Mouse (Mus musculus) heart, postnatal 14 days (tissue): Measurements from ENCODE around the gene Kcmf1. TPM values are rescaled to one million over a fixed set of nuclear protein-coding genes. Genes with fewer than 3 reads are reported as not detected.

ENCODE experiments used
- DNase-seq, 2 experiments: peaks; one replicate each; pipeline ENCODE4 v3.0.0; 2021 to 2022
- intact Hi-C: fragments of 180-260 bp; cut with DNase I; formaldehyde crosslinking; loops from one replicate; pipeline ENCODE4 v1.15.1; 2025
- long read RNA-seq, 2 experiments: library from polyadenylated mRNA; stranded (forward); transcript quantifications; one replicate each; pipeline ENCODE4 v2.0.0; 2021
- total RNA-seq, 2 experiments: library from RNA; stranded (reverse); gene quantifications; 2 replicates each; pipeline ENCODE4 v1.2.3; 2021

Gene Kcmf1
- 10 to 100 TPM; 84.8 to 85.3 TPM for total RNA-seq
- long read RNA-seq, experiment 1, transcript Kcmf1-201 (7 exons, 3,251 nt): major isoform, 117 of 137 reads
- long read RNA-seq, experiment 1, partial matches to known transcripts: 1 of 137 reads
- long read RNA-seq, experiment 1, other reads (novel, unspliced or antisense): 15 of 137 reads
- long read RNA-seq, experiment 2, transcript Kcmf1-201 (7 exons, 3,251 nt): major isoform, 84 of 100 reads
- long read RNA-seq, experiment 2, partial matches to known transcripts: 12 of 100 reads
- long read RNA-seq, experiment 2, other reads (novel, unspliced or antisense): 3 of 100 reads

GRCm38 (mm10) chr6:72899781-72900681 lies at the start of gene Kcmf1:
Gene Kcmf1, minus strand, starts transcription at chr6:72899979.
- DNase-seq: peak; percentile 79 to 88
- intact Hi-C loops: loop anchor here (5.0 kb wide), 1 partner anchor 48 kb away; no protein-coding TSS in a partner anchor

DNA sequence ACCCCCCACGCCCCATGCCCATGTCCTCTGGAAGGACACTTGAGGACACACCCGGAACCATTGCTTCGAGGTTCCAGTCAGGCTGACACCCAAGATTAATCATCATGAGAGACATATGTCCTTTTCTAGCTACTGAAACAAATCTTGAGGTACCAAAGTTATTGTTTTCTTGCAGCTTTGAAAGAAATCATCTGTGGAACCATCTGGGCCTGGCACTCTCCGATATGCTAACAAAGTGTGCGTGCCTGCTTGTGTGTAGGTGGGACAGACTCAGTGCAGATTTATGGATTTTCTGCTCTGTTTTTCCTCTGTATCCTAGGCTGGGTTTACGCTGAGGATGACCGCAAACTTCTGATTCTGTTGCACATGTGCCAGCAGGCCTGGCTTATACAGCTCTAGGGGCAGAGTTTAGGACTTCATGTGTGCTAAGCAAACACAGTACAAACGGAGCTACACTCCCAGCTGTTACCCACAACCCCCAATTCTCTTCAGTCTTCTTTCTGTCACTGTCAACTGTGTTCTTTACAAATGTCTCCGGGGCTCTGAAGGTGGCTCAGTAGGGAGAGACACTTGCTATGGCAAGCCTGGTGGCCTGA lies 49.5 kb upstream of the Kcmf1 start:
- intact Hi-C loops: no loop called here

GRCm38 (mm10) chr6:72948392-72948791 lies 48.6 kb upstream of the Kcmf1 start:
- intact Hi-C loops: no loop called here
- no peak for DNase-seq

More for the DNA sequence above, 49.5 kb upstream of the Kcmf1 start:
- DNase-seq: no peak

DNA sequence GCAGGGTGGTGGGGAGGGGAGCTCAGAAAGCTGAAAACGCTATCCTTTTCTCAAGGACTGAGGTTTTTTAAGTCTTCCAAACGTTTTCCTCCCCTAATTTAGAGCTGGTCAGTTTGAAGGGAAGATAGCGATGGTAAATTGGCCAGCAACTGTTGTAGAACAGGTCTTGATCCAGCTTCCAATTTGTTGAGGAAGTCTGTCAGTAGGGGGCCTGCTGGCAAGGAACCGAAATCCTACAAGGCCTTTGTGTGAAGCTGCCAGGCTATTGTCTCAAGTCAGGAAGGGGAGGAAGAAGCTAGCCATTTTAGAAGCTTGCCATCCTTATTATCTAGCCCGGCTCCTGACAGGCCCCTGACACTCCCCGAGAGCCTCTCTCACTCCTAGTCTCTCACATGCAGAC lies 48.2 kb upstream of the Kcmf1 start:
- DNase-seq: peak in 1 of 2 experiments; percentile 25
- intact Hi-C loops: no loop called here

DNA sequence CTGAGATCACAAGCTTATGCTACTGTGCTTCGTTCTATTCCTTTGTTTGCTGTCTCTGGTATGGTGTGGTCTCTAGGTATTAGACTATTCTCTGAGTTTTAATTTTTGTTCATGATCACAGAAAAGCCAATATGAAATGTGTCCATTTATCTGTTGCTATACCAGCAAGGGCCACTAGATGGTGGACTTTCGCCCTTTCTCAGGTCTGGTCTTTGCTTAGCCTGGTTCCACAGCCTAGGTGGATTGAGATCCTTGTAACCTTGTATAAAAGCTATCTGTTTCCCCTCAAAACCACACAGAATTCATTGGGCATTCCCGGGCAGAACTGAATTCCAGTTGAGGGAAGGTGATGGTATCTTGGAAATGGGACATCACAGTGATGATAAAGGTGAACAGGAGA lies 40.7 kb upstream of the Kcmf1 start:
- intact Hi-C loops: loop anchor here (1.0 to 5.0 kb wide), 4 partner anchors 40 to 287 kb away; no protein-coding TSS in a partner anchor
- DNase-seq: peak; percentile 61 to 82

DNA sequence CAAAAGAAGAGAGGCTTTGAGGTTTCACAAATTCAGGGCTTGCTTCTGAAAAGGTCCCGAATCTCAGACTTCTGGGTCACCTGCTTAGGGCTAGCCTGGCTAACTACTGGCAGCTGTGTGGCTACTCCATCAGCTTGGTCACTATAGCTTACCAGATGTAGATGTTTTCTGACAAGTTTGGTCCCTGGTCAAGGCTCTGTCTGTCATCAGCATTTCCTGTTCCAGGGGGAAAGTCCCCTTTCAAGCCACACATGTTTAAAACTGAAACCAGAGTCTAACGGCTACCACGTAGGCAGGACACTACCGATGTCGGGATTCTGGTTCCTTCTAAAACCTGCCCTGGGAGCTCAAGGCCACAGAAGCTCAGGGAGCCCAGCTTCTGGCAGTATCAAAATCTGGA lies 38.1 kb upstream of the Kcmf1 start:
- intact Hi-C loops: no loop called here
- DNase-seq: no peak

- intact Hi-C loops: no loop called here
- DNase-seq: no peak
Observed at GRCm38 (mm10) chr6:72937430-72937829, 37.7 kb upstream of the Kcmf1 start.

GRCm38 (mm10) chr6:72932955-72933354 lies 33.2 kb upstream of the Kcmf1 start:
- intact Hi-C loops: no loop called here
- DNase-seq: no peak

DNA sequence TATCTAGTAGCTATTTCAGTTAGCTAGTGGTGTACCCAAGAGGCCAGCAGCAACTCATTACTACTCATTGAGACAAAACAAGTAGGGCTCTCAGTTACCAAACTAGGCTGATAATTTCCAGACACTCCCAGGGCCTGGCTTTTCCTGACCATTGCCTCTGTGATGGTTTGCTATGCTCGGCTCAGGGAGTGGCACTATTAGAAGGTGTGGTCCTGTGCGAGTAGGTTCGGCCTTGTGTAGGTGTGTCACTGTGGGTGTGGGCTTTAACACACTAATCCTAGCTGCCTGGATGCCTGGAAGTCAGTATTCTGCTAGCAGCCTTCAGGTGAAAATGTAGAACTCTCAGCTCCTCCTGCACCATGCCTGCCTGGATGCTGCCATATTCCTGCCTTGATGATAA lies 31.8 kb upstream of the Kcmf1 start:
- intact Hi-C loops: no loop called here
- DNase-seq: no peak

DNA sequence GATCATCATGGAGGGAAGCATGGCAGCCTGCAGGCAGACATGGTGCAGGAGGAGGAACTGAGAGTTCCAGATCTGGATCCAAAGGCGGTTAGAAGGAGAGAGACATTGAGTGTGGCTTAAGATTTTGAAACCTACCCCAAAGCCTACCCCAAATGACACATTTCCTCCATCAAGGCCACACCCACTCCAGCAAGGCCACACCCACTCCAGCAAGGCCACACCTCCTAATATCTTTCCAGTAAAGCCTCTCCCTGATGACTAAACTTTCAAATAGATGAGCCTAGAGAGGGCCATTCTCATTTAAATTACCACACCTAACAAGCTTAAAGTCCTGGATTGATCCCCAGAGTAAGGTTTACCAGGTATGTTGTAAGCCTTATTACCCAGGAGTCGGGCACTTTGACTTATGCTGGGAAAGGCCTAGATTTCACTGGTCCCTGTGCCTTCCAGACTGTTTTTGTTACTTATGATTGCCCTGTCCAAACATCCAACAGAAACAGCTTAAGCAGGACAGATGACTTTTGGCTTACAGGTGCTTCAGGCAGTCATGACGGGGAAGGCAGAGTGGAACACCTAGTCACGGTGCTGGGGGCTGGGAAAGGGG lies 30.1 kb upstream of the Kcmf1 start:
- intact Hi-C loops: no loop called here
- no peak for DNase-seq

- intact Hi-C loops: no loop called here
- peak; percentile 51 to 63 for DNase-seq
Observed at GRCm38 (mm10) chr6:72926755-72927482, 27.1 kb upstream of the Kcmf1 start.

GRCm38 (mm10) chr6:72926031-72926430 lies 26.3 kb upstream of the Kcmf1 start:
- no peak for DNase-seq
- intact Hi-C loops: no loop called here

DNA sequence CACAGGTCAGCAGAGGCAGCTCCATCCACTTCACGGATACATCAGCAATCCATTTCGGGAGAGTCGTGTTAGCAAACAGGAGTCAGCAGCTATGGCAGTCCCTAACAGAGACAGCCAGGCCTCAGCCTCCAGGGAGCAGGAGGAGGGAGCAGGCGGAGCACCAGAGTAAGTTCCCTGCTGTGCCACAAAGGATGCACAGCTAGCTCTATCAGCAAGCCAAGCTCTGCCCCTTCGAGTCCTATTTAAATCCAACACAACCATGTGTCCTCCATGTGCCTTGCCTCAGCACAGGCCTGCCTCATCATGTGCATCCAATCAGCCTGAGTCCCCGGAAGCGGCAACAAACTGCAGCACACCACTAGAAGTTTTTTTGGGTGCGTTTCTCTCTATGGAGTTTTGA lies 23.6 kb upstream of the Kcmf1 start:
- DNase-seq: no peak
- intact Hi-C loops: no loop called here

GRCm38 (mm10) chr6:72921081-72921480 lies 21.3 kb upstream of the Kcmf1 start:
- no peak for DNase-seq
- intact Hi-C loops: no loop called here

GRCm38 (mm10) chr6:72918510-72919033 lies 18.8 kb upstream of the Kcmf1 start:
- intact Hi-C loops: no loop called here
- no peak for DNase-seq

- intact Hi-C loops: no loop called here
- DNase-seq: no peak
Observed at GRCm38 (mm10) chr6:72916330-72916729, 16.6 kb upstream of the Kcmf1 start.

DNA sequence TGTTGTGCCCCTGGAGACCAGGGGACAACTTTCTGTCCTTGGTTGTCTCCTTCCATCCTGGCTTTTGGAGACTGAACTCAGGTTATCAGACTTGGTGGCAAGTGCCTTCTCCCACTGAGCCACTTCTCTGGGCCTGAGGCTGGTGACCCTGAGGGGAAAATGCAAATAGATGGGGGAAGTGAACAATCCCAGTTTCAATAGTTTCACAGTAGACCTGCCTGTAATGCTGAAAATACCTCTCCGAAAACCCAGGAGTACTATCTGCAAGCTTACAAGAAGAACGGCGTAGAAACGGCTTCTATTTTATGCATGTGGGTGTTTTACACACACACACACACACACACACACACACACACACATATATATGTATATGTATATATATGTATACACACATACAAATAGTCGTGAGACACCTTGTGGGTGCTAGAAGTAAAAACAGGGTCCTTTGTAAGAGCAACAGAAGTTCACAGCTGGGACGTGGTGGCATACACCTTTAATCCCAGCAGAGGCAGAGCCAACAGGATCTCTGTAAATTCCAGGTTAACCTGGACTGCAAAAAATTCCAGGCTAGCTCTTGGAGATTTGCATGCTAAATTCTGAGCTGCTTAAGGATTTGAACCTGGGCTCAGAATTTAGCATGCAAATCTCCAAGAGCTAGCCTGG lies 14.4 kb upstream of the Kcmf1 start:
- intact Hi-C loops: no loop called here
- no peak for DNase-seq

GRCm38 (mm10) chr6:72911261-72911660 lies 11.5 kb upstream of the Kcmf1 start:
- DNase-seq: no peak
- intact Hi-C loops: no loop called here

DNA sequence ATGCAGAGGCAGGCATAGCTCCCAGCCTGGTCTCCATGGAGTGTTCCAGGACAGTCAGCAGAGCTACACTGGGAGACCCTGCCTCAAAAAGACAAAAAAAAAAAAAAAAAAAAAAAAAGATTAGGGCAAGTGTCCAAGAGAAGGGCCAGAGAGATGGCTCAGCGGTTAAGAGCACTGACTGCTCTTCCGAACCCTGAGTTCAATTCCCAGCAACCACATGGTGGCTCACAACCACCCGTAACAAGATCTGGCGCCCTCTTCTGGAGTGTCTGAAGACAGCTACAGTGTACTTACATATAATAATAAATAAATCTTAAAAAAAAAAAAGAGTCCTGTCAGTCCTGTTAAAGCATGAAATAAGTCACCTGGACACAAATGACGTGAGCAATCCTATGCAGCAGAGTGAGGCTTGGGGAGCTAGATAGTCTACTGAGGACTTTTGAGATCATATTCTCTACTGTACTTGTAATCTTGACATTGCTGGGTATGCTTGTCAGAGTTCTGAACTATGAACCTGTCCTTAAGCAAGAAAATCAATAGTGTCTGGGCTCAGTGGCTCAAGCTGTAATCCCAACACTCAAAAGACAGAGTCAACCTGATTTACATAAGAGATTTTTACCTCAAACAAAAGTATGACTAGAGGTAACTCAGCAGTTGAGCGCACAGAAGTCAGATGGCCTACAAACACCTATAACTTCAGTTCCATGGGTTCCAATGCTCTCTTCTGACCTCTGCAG lies 2.6 kb upstream of the Kcmf1 start:
- intact Hi-C loops: no loop called here

More for the DNA sequence above, 2.6 kb upstream of the Kcmf1 start:
- no peak for DNase-seq
